25 mouse cellular contexts compared by ENCODE assay signal in the genomic region with DNA sequence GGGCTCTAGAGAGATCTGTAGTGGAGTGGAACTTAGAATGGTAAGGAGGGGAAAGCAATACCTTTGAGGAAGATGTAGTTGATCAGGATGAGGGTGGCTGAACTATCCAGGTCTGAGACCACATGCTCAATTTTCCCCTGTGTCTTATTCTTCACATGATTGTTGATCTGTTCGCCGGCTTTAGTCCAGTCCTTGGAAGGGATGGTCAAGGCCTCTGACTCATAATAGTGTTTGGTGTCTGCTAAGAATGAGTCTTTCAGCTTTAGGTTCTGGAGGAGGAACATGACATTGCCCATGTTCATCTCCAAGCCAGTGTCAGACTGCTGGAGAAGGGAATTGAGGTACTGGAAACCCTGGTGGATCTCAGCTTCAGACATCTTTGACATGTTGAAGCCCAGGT. TPM values are rescaled to one million over a fixed set of nuclear protein-coding genes. Genes with fewer than 3 reads are reported as not detected.
"Had no signal": no experiment of that assay in that cellular context is flagged by ENCODE, and none has a peak within 500 bp of the region (broad histone marks: within the 10 kb centered on the region; RNA-seq: fewer than 3 reads in every experiment).

No protein-coding gene starts in this region.

- DNase-seq: kidney, adult 8-10 months; kidney, postnatal 36 days; layer of hippocampus, adult 9-11 months; layer of hippocampus, postnatal 36 days; lung, embryonic 14.5 days; lung, postnatal 10 days; lung, postnatal 4 days; midbrain, embryonic 14.5 days; right cerebral cortex, postnatal 14 days; thymus, postnatal 36 days had no signal

- H3K9ac ChIP-seq: limb, embryonic 15.5 days; lung, embryonic 14.5 days; neural tube, embryonic 12.5 days; stomach, embryonic 15.5 days had no signal

- H3K36me3 ChIP-seq: limb, embryonic 15.5 days; midbrain, embryonic 10.5 days; neural tube, embryonic 12.5 days; stomach, embryonic 15.5 days had no signal

- H3K4me1 ChIP-seq: limb, embryonic 15.5 days; midbrain, embryonic 10.5 days; neural tube, embryonic 12.5 days; stomach, embryonic 15.5 days had no signal

- H3K4me2 ChIP-seq: limb, embryonic 15.5 days; lung, embryonic 14.5 days; neural tube, embryonic 12.5 days; stomach, embryonic 15.5 days had no signal

- ATAC-seq: intestine, postnatal 0 days had no signal

- H3K27me3 ChIP-seq: limb, embryonic 15.5 days; neural tube, embryonic 12.5 days; stomach, embryonic 15.5 days had no signal

- H3K27ac ChIP-seq: limb, embryonic 15.5 days; midbrain, embryonic 10.5 days; neural tube, embryonic 12.5 days; stomach, embryonic 15.5 days had no signal

- H3K4me3 ChIP-seq: limb, embryonic 15.5 days; midbrain, embryonic 10.5 days; neural tube, embryonic 12.5 days; stomach, embryonic 15.5 days had no signal

- H3K9me3 ChIP-seq: limb, embryonic 15.5 days; midbrain, embryonic 10.5 days; neural tube, embryonic 12.5 days; stomach, embryonic 15.5 days had no signal

RNA-seq across cellular contexts. Expression of a gene that starts 3.2 kb away (rescaled TPM):
- total RNA-seq: layer of hippocampus, adult 18-20 months; layer of hippocampus, postnatal 36 days; left cerebral cortex, adult 8-10 months; left cerebral cortex, postnatal 25 days; megakaryocyte, adult 5-6 weeks; neutrophil, adult 5-6 weeks had no signal
- polyA plus RNA-seq: intestine, postnatal 0 days; midbrain, embryonic 10.5 days; midbrain, embryonic 14.5 days; spleen, adult 2 months had no signal

RNA-seq across cellular contexts. Expression of a gene that starts 22.1 kb away (rescaled TPM):
- total RNA-seq: layer of hippocampus, adult 18-20 months; layer of hippocampus, postnatal 36 days; left cerebral cortex, adult 8-10 months; left cerebral cortex, postnatal 25 days; megakaryocyte, adult 5-6 weeks; neutrophil, adult 5-6 weeks had no signal
- polyA plus RNA-seq: intestine, postnatal 0 days; kidney, embryonic 16.5 days; limb, embryonic 11.5 days; limb, embryonic 15.5 days; lung, embryonic 14.5 days; midbrain, embryonic 10.5 days; midbrain, embryonic 14.5 days; neural tube, embryonic 12.5 days; spleen, adult 2 months; thymus, postnatal 0 days had no signal

RNA-seq across cellular contexts. Expression of a gene that starts 22.6 kb away (rescaled TPM):
- total RNA-seq: layer of hippocampus, adult 18-20 months; layer of hippocampus, postnatal 36 days; left cerebral cortex, adult 8-10 months; left cerebral cortex, postnatal 25 days; megakaryocyte, adult 5-6 weeks; neutrophil, adult 5-6 weeks had no signal
- polyA plus RNA-seq: lung, embryonic 14.5 days; midbrain, embryonic 10.5 days; testis, adult 2 months had no signal

RNA-seq across cellular contexts. Expression of a gene that starts 41.5 kb away (rescaled TPM):
- total RNA-seq: layer of hippocampus, adult 18-20 months; layer of hippocampus, postnatal 36 days; left cerebral cortex, adult 8-10 months; left cerebral cortex, postnatal 25 days; megakaryocyte, adult 5-6 weeks; neutrophil, adult 5-6 weeks had no signal
- polyA plus RNA-seq: kidney, embryonic 16.5 days; limb, embryonic 11.5 days; limb, embryonic 15.5 days; lung, embryonic 14.5 days; midbrain, embryonic 10.5 days; midbrain, embryonic 14.5 days; neural tube, embryonic 12.5 days; stomach, embryonic 15.5 days; thymus, postnatal 0 days had no signal
